Mouse (Mus musculus): ENCODE results near the gene Vcl. TPM values are rescaled to one million over a fixed set of nuclear protein-coding genes. Genes with fewer than 3 reads are reported as not detected.

Vcl gene
- polyA plus RNA-seq, 1 experiment = 30.6 TPM

GRCm38 (mm10) chr14:20983832-20984231 is 54.6 kb downstream of the Vcl start:
- WGBS = 13% methylated on average over 2 of the region's 2 CpGs
- Histone ChIP-seq H3K4me1 (ENCODE audit: control insufficient read depth, insufficient read depth, low read length) (peaks cover 15% of the 10 kb centered on the region), H3K36me3 (ENCODE audit: control insufficient read depth, insufficient read depth, low read length) (peaks cover 6% of the 10 kb centered on the region), H3K4me3 (ENCODE audit: insufficient read depth, low read depth, low read length) (no peak overlapping the region), H3K27ac (ENCODE audit: insufficient read depth, low read depth, low read length) (no peak overlapping the region), H3K27me3 (replicated peaks; ENCODE audit: control insufficient read depth, insufficient read depth, low read length) (no peaks in the 10 kb centered on the region)
- DNase-seq = peak; percentile 95
- TF ChIP-seq POLR2A (IDR thresholded peaks at IDR 0.05; ENCODE audit: low read depth, low read length) = no peak
- no peak for TF ChIP-seq CTCF (conservative IDR thresholded peaks at IDR 0.05; ENCODE audit: insufficient read depth, insufficient read length, low read depth, low read length)

- 40% methylated on average over 3 of the region's 3 CpGs for WGBS
- Histone ChIP-seq H3K27me3 (replicated peaks; ENCODE audit: control insufficient read depth, insufficient read depth, low read length) (no peaks in the 10 kb centered on the region), H3K27ac (ENCODE audit: insufficient read depth, low read depth, low read length) (no peak overlapping the region), H3K36me3 (ENCODE audit: control insufficient read depth, insufficient read depth, low read length) (peaks cover 6% of the 10 kb centered on the region), H3K4me3 (ENCODE audit: insufficient read depth, low read depth, low read length) (no peak overlapping the region), H3K4me1 (ENCODE audit: control insufficient read depth, insufficient read depth, low read length) (peaks cover 7% of the 10 kb centered on the region; the same call in 1 of the 2 replicates)
- DNase-seq = peak; percentile 62
- TF ChIP-seq CTCF (conservative IDR thresholded peaks at IDR 0.05; ENCODE audit: insufficient read depth, insufficient read length, low read depth, low read length) (no peak), POLR2A (IDR thresholded peaks at IDR 0.05; ENCODE audit: low read depth, low read length) (no peak)
Observed at GRCm38 (mm10) chr14:20985482-20985881, 56.3 kb downstream of the Vcl start.

- DNase-seq = no peak
- no peak for TF ChIP-seq CTCF (conservative IDR thresholded peaks at IDR 0.05; ENCODE audit: insufficient read depth, insufficient read length, low read depth, low read length)
- no peak for TF ChIP-seq POLR2A (IDR thresholded peaks at IDR 0.05; ENCODE audit: low read depth, low read length)
- peaks cover 1% of the 10 kb centered on the region; the same call in 1 of the 2 replicates for H3K36me3 ChIP-seq (ENCODE audit: control insufficient read depth, insufficient read depth, low read length)
- WGBS = 46% methylated on average over 1 of the region's 1 CpGs
- no peak overlapping the region for H3K27ac ChIP-seq (ENCODE audit: insufficient read depth, low read depth, low read length)
- peaks cover 3% of the 10 kb centered on the region; the same call in 1 of the 2 replicates for H3K4me1 ChIP-seq (ENCODE audit: control insufficient read depth, insufficient read depth, low read length)
- H3K27me3 ChIP-seq (replicated peaks; ENCODE audit: control insufficient read depth, insufficient read depth, low read length) = no peaks in the 10 kb centered on the region
- H3K4me3 ChIP-seq (ENCODE audit: insufficient read depth, low read depth, low read length) = no peak overlapping the region
Observed at GRCm38 (mm10) chr14:20991492-20991891, 62.3 kb downstream of the Vcl start.

DNA sequence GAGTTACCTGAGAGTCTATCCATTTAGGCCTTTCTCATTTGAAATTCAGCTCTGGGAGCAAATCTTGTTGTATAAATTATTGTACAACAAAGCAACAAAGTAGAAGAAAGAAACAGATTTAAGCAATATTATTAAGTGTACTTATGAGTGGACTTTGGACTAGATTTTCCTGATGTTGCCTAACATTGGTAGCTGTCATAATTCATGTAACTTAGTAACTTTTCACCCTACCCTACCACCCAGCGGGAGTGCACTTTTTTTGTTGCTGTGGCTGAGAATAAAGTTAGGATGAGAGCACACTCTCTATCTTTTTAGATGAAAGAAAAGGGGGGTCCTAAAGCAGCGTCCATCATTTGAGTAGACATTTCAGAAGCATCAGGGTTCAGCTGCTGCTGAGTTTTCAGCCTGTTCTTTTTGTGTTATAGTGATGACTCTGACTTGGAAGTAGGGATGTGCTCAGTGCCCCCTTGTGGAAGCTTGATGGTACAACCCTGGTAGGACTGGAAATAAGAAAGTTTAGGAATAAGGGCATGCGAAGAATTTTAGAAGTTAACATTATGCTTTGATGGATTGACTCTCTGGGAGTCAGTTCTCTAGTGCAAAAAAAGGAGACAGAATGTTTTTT is 64.0 kb downstream of the Vcl start:
- peak; percentile 71 for DNase-seq
- TF ChIP-seq CTCF (conservative IDR thresholded peaks at IDR 0.05; ENCODE audit: insufficient read depth, insufficient read length, low read depth, low read length) = peak; percentile 46
- no peak for TF ChIP-seq POLR2A (IDR thresholded peaks at IDR 0.05; ENCODE audit: low read depth, low read length)
- Histone ChIP-seq H3K36me3 (ENCODE audit: control insufficient read depth, insufficient read depth, low read length) (peaks cover under 1% of the 10 kb centered on the region; the same call in 1 of the 2 replicates), H3K27ac (ENCODE audit: insufficient read depth, low read depth, low read length) (no peak overlapping the region), H3K4me3 (ENCODE audit: insufficient read depth, low read depth, low read length) (no peak overlapping the region), H3K27me3 (replicated peaks; ENCODE audit: control insufficient read depth, insufficient read depth, low read length) (no peaks in the 10 kb centered on the region), H3K4me1 (ENCODE audit: control insufficient read depth, insufficient read depth, low read length) (peaks cover 3% of the 10 kb centered on the region; the same call in 1 of the 2 replicates)
- 32% methylated on average over 3 of the region's 3 CpGs for WGBS

GRCm38 (mm10) chr14:20994475-20994874 is 65.3 kb downstream of the Vcl start:
- Histone ChIP-seq H3K36me3 (ENCODE audit: control insufficient read depth, insufficient read depth, low read length) (no peaks in the 10 kb centered on the region), H3K27me3 (replicated peaks; ENCODE audit: control insufficient read depth, insufficient read depth, low read length) (no peaks in the 10 kb centered on the region), H3K27ac (ENCODE audit: insufficient read depth, low read depth, low read length) (no peak overlapping the region), H3K4me1 (ENCODE audit: control insufficient read depth, insufficient read depth, low read length) (peaks cover 5% of the 10 kb centered on the region; the same call in 1 of the 2 replicates), H3K4me3 (ENCODE audit: insufficient read depth, low read depth, low read length) (no peak overlapping the region)
- peak; percentile 13 for DNase-seq
- 77% methylated on average over 3 of the region's 3 CpGs for WGBS
- no peak for TF ChIP-seq CTCF (conservative IDR thresholded peaks at IDR 0.05; ENCODE audit: insufficient read depth, insufficient read length, low read depth, low read length)
- TF ChIP-seq POLR2A (IDR thresholded peaks at IDR 0.05; ENCODE audit: low read depth, low read length) = no peak

- no peak for TF ChIP-seq POLR2A (IDR thresholded peaks at IDR 0.05; ENCODE audit: low read depth, low read length)
- TF ChIP-seq CTCF (conservative IDR thresholded peaks at IDR 0.05; ENCODE audit: insufficient read depth, insufficient read length, low read depth, low read length) = no peak
- H3K4me3 ChIP-seq (ENCODE audit: insufficient read depth, low read depth, low read length) = no peak overlapping the region
- peaks cover 7% of the 10 kb centered on the region; the same call in 1 of the 2 replicates for H3K4me1 ChIP-seq (ENCODE audit: control insufficient read depth, insufficient read depth, low read length)
- no peak overlapping the region for H3K27ac ChIP-seq (ENCODE audit: insufficient read depth, low read depth, low read length)
- H3K36me3 ChIP-seq (ENCODE audit: control insufficient read depth, insufficient read depth, low read length) = no peaks in the 10 kb centered on the region
- H3K27me3 ChIP-seq (replicated peaks; ENCODE audit: control insufficient read depth, insufficient read depth, low read length) = no peaks in the 10 kb centered on the region
- WGBS = 93% methylated on average over 2 of the region's 2 CpGs
- no peak for DNase-seq
Observed at GRCm38 (mm10) chr14:20995497-20995896, 66.3 kb downstream of the Vcl start.

GRCm38 (mm10) chr14:20996361-20996760 is 67.2 kb downstream of the Vcl start:
- Histone ChIP-seq H3K4me3 (ENCODE audit: insufficient read depth, low read depth, low read length) (no peak overlapping the region), H3K4me1 (ENCODE audit: control insufficient read depth, insufficient read depth, low read length) (peaks cover 7% of the 10 kb centered on the region; the same call in 1 of the 2 replicates), H3K27me3 (replicated peaks; ENCODE audit: control insufficient read depth, insufficient read depth, low read length) (no peaks in the 10 kb centered on the region), H3K36me3 (ENCODE audit: control insufficient read depth, insufficient read depth, low read length) (no peaks in the 10 kb centered on the region), H3K27ac (ENCODE audit: insufficient read depth, low read depth, low read length) (no peak overlapping the region)
- DNase-seq = peak; percentile 8
- TF ChIP-seq POLR2A (IDR thresholded peaks at IDR 0.05; ENCODE audit: low read depth, low read length) (no peak), CTCF (conservative IDR thresholded peaks at IDR 0.05; ENCODE audit: insufficient read depth, insufficient read length, low read depth, low read length) (no peak)
- WGBS = 57% methylated on average over 5 of the region's 5 CpGs

All from kidney, adult 2 months (tissue).